Mouse (Mus musculus) brain, embryonic 14.5 days (tissue): Measurements from ENCODE around the gene Ptger1.

Experiments
- CTCF ChIP-seq: fragments of 200-500 bp; IDR thresholded peaks from 2 replicates; pipeline ENCODE4 v1.5.1; 2012; ENCODE audit warnings: inconsistent platforms, mild to moderate bottlenecking, moderate library complexity, borderline replicate concordance; ENCODE audit not compliant: insufficient read depth, insufficient read length; ENCODE audit errors: extremely low read depth
- POLR2A ChIP-seq: fragments of 200-500 bp; IDR thresholded peaks from 2 replicates; pipeline ENCODE4 v1.6.1; 2012; ENCODE audit warnings: mild to moderate bottlenecking, inconsistent platforms, borderline replicate concordance; ENCODE audit not compliant: poor library complexity, insufficient read depth, insufficient read length, severe bottlenecking; ENCODE audit errors: extremely low read depth

GRCm38 (mm10) chr8:83660545-83660944, 5.9 kb upstream of the Ptger1 start:
- TF ChIP-seq CTCF (no peak), POLR2A (no peak)
